Mouse (Mus musculus): ENCODE results near the gene Muc4. TPM values are rescaled to one million over a fixed set of nuclear protein-coding genes. Genes with fewer than 3 reads are reported as not detected.

Muc4 gene
- 11.9 TPM for polyA plus RNA-seq (2014; fragmentation: Illumina TruSeq; extraction: RNeasy Lipid Tissue Mini Kit (QIAGEN cat#74804); ENCODE audit: low read depth, low replicate concordance)

GRCm38 (mm10) chr16:32735586-32735985 lies at the start of gene Muc4:
Muc4 (plus strand) TSS chr16:32735886.

GRCm38 (mm10) chr16:32797426-32797689 lies 61.7 kb downstream of the Muc4 start, which contains the start of gene Muc20:
Muc20 (minus strand) TSS chr16:32797435.

GRCm38 (mm10) chr16:32810321-32810720 lies 74.6 kb downstream of the Muc4 start, which contains the start of gene Smbd1:
Smbd1 (minus strand) TSS chr16:32810477.

Other genes starting within 250 kb of the Muc4 start
- not detected for gene Slc51a, start 248.0 kb upstream of the Muc4 start, polyA plus RNA-seq (2014; fragmentation: Illumina TruSeq; extraction: RNeasy Lipid Tissue Mini Kit (QIAGEN cat#74804); ENCODE audit: low read depth, low replicate concordance)
- 15.5 TPM for gene Zdhhc19, start 239.6 kb upstream of the Muc4 start, polyA plus RNA-seq (2014; fragmentation: Illumina TruSeq; extraction: RNeasy Lipid Tissue Mini Kit (QIAGEN cat#74804); ENCODE audit: low read depth, low replicate concordance)
- gene Tfrc, start 127.0 kb upstream of the Muc4 start, polyA plus RNA-seq (2014; fragmentation: Illumina TruSeq; extraction: RNeasy Lipid Tissue Mini Kit (QIAGEN cat#74804); ENCODE audit: low read depth, low replicate concordance), result 33.7 TPM
- 0.90 TPM for gene Tnk2, start 92.0 kb upstream of the Muc4 start, polyA plus RNA-seq (2014; fragmentation: Illumina TruSeq; extraction: RNeasy Lipid Tissue Mini Kit (QIAGEN cat#74804); ENCODE audit: low read depth, low replicate concordance)
- 0.83 TPM for gene Muc20, start 61.5 kb downstream of the Muc4 start, polyA plus RNA-seq (2014; fragmentation: Illumina TruSeq; extraction: RNeasy Lipid Tissue Mini Kit (QIAGEN cat#74804); ENCODE audit: low read depth, low replicate concordance)
- gene Smbd1, start 74.6 kb downstream of the Muc4 start, polyA plus RNA-seq (2014; fragmentation: Illumina TruSeq; extraction: RNeasy Lipid Tissue Mini Kit (QIAGEN cat#74804); ENCODE audit: low read depth, low replicate concordance), result not detected
- 695 TPM for gene Fyttd1, start 141.6 kb downstream of the Muc4 start, polyA plus RNA-seq (2014; fragmentation: Illumina TruSeq; extraction: RNeasy Lipid Tissue Mini Kit (QIAGEN cat#74804); ENCODE audit: low read depth, low replicate concordance)
- gene Rubcn, start 141.9 kb downstream of the Muc4 start, polyA plus RNA-seq (2014; fragmentation: Illumina TruSeq; extraction: RNeasy Lipid Tissue Mini Kit (QIAGEN cat#74804); ENCODE audit: low read depth, low replicate concordance), result 19.2 TPM
- 21.8 TPM for gene Lrch3, start 178.2 kb downstream of the Muc4 start, polyA plus RNA-seq (2014; fragmentation: Illumina TruSeq; extraction: RNeasy Lipid Tissue Mini Kit (QIAGEN cat#74804); ENCODE audit: low read depth, low replicate concordance)